Mouse (Mus musculus): ENCODE measurements around the gene Pelo.

DNA sequence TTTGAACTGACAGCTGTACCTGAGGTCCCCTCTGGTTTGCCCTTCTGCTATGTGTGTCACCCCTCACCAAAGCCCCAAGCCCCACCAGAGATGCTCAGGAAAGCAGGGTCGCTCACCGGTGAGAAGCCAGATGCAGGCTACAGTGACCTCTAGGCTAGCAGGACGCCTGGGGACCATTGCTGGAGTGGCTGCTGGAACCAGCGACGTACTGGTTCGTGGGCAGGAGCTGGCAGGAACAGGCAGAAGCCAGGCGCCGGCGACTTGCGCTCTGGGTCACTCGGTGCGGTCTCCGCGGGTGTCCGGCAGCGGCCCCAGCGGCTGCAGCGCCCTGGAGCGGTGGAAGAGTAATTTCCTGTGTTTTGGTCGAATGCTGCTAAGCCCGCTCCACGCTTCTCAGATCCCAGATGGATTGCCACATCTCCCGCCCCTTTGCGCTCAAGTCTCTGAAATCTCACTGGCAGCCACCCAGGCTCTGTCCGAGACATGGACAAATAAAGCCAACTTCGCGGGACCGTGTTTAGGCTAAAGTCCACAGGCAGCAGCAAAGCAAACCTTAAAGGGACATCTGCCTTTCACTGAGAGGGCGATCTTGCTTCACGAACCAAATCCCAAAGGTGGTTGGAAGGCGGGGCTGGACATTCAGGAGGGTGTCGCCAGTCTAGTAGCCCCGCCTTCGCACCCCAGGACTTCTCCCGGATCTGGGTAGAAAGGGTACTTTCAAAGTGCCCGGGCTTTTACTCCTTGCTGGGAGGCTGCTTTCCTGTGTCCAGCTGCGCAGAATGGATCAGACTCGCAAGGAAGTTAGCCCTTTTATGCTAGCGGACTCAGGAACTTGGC is 11.6 kb upstream of the Pelo start, which contains the start of the genes Gm49395 and Itga1:
- no peak for TF ChIP-seq CTCF (IDR thresholded peaks at IDR 0.05; ENCODE audit: low read depth, low read length)
- TF ChIP-seq POLR2A (IDR thresholded peaks at IDR 0.05; ENCODE audit: insufficient read depth, low read length), result no peak
